Mouse (Mus musculus): ENCODE measurements around the gene Map3k19. TPM values are rescaled to one million over a fixed set of nuclear protein-coding genes. Genes with fewer than 3 reads are reported as not detected.

The Map3k19 gene
- polyA plus RNA-seq, 1 experiment: not detected

DNA sequence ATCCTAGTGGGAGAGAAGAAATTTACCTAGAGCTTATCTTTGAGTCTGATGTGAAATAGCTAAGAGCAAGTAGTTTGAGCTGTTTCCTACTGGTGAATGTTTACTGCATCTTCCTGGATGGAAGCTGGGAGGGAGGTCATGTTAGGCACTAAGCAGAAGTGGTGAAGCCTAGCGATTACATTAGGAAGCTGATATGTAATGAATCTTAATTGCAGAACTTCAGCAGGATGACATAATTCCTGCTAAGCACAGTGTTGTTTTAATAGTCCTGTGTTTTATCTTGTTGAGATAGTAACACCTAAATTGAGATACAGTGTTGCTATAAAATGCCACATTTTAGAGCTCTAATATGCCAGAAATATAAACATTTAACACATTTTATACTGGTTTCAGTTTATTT is 68.9 kb downstream of the Map3k19 start:
- H3K4me3 ChIP-seq (replicated peaks): no peak overlapping the region
- peaks cover 41% of the 10 kb centered on the region for H3K4me1 ChIP-seq (ENCODE audit: control insufficient read depth)
- no peaks in the 10 kb centered on the region for H3K9me3 ChIP-seq (ENCODE audit: control insufficient read depth, low read length)
- peaks cover 74% of the 10 kb centered on the region for H3K36me3 ChIP-seq (ENCODE audit: control insufficient read depth)
- no peaks in the 10 kb centered on the region for H3K27me3 ChIP-seq (ENCODE audit: control insufficient read depth)
- TF ChIP-seq TAL1 (IDR thresholded peaks at IDR 0.05; ENCODE audit: low read length) (no peak), GATA1 (IDR thresholded peaks at IDR 0.05; ENCODE audit: low read length) (no peak)

DNA sequence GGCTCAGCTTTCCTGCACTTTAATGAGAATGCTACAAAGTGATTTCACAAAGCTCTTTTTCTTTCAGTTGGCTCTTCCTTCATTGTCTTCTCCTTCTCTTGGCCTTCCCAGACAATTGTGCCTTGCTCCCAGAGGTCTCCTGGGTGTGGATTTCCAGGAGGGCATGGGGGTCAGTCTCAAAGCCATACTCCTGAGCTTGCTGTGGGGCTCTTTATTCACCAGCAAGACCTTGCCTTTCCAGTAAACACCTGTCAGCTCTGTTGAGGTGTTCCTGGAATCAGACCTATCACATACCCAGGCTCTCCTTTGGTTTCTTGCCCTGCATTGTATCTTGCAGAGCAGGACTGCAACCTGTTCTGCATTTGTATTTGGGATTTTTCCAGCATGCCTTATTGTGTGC is 71.0 kb downstream of the Map3k19 start:
- no peaks in the 10 kb centered on the region for H3K9me3 ChIP-seq (ENCODE audit: control insufficient read depth, low read length)
- peaks cover 78% of the 10 kb centered on the region for H3K36me3 ChIP-seq (ENCODE audit: control insufficient read depth)
- TF ChIP-seq TAL1 (IDR thresholded peaks at IDR 0.05; ENCODE audit: low read length): no peak
- no peak for TF ChIP-seq GATA1 (IDR thresholded peaks at IDR 0.05; ENCODE audit: low read length)
- no peak overlapping the region for H3K4me3 ChIP-seq (replicated peaks)
- H3K27me3 ChIP-seq (ENCODE audit: control insufficient read depth): no peaks in the 10 kb centered on the region
- H3K4me1 ChIP-seq (ENCODE audit: control insufficient read depth): peaks cover 56% of the 10 kb centered on the region

DNA sequence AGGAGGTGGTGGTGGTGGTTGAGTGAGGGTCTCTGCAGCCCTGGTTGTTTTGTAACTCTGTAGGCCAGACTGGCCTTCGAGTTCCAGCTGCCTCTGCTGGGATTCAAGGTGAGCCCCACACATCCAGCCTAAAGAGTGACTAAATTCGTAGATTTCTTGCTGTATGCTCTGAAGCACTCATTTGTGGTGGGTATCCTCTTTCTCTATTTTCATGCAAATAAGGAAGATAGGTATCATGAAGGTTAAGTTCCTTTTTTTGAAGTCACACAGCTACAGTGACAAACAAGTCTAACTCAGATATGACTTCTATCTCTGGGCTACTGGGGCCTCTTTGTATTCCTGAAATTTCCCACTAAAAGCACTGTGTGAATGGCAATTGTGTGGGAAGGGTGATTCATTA is 74.0 kb downstream of the Map3k19 start:
- Histone ChIP-seq H3K4me3 (replicated peaks) (no peak overlapping the region), H3K36me3 (ENCODE audit: control insufficient read depth) (peaks cover 85% of the 10 kb centered on the region)

DNA sequence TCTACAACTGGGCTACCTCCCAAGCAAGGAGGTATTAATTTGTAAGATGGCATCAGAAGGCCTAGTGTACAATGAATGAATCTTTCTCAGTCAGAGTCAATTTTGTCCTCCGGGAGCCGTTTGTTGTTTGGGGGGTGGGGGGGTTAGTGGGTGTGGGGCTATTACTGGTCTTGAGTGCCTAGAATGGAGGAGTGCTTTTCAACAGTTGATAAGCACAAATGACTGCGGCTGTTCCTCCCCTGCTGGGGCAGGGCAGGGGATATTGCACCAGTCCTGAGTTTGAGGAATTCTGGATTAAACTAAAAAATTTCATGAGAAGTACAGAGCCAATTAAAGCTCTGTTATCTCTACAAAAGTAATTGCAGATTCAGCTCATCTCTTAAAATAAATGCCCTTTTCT is 74.7 kb downstream of the Map3k19 start:
- TF ChIP-seq TAL1 (IDR thresholded peaks at IDR 0.05; ENCODE audit: low read length) (no peak), GATA1 (IDR thresholded peaks at IDR 0.05; ENCODE audit: low read length) (no peak)
- Histone ChIP-seq H3K27me3 (ENCODE audit: control insufficient read depth) (no peaks in the 10 kb centered on the region), H3K4me1 (ENCODE audit: control insufficient read depth) (peaks cover 70% of the 10 kb centered on the region), H3K4me3 (replicated peaks) (no peak overlapping the region), H3K9me3 (ENCODE audit: control insufficient read depth, low read length) (no peaks in the 10 kb centered on the region), H3K36me3 (ENCODE audit: control insufficient read depth) (peaks cover 81% of the 10 kb centered on the region)

More for the DNA sequence above, 74.0 kb downstream of the Map3k19 start:
- H3K27me3 ChIP-seq (ENCODE audit: control insufficient read depth): no peaks in the 10 kb centered on the region
- TF ChIP-seq TAL1 (IDR thresholded peaks at IDR 0.05; ENCODE audit: low read length): no peak
- peaks cover 72% of the 10 kb centered on the region for H3K4me1 ChIP-seq (ENCODE audit: control insufficient read depth)
- H3K9me3 ChIP-seq (ENCODE audit: control insufficient read depth, low read length): no peaks in the 10 kb centered on the region

DNA sequence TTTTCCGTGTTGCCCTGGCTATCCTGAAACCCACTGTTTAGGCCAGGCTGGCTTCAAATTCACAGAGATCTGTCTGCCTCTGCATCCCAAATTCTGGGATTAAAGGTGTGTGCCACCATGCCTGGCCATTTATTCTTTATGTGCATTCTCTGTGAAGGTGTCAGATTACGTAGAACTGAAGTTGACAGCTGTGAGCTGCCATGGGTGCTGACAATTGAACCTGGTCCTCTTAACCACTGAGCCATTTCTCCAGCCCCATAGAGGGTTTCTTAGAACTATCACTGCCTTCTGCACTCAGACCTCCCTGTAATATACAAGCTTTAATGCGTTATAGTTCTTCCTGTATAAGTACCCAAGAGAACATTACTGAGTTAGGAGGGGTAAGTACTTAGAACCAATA is 76.2 kb downstream of the Map3k19 start:
- TF ChIP-seq GATA1 (IDR thresholded peaks at IDR 0.05; ENCODE audit: low read length) (no peak), TAL1 (IDR thresholded peaks at IDR 0.05; ENCODE audit: low read length) (no peak)
- Histone ChIP-seq H3K9me3 (ENCODE audit: control insufficient read depth, low read length) (no peaks in the 10 kb centered on the region), H3K4me1 (ENCODE audit: control insufficient read depth) (peaks cover 66% of the 10 kb centered on the region), H3K4me3 (replicated peaks) (no peak overlapping the region), H3K36me3 (ENCODE audit: control insufficient read depth) (peaks cover 69% of the 10 kb centered on the region), H3K27me3 (ENCODE audit: control insufficient read depth) (no peaks in the 10 kb centered on the region)

DNA sequence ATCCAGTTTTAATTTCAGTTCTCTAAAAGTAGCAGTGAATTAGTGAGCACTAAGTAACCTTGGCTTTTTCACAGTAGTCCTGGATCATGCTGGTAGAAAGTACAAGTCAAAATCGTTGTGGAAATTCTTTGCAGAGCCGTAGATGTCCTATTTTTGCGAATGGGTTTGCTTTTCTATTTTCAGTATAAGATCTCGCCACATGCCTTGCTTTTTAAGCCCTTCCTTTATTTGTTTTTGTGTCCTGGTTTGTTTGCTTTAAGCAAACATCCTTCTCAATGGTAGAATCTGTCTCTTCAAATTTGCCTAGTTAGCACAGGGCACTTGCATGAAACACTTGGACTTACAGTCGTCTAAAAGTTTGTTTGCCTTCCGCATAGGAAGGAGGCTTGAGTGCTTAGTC is 78.6 kb downstream of the Map3k19 start:
- Histone ChIP-seq H3K36me3 (ENCODE audit: control insufficient read depth) (peaks cover 57% of the 10 kb centered on the region), H3K27me3 (ENCODE audit: control insufficient read depth) (no peaks in the 10 kb centered on the region), H3K9me3 (ENCODE audit: control insufficient read depth, low read length) (no peaks in the 10 kb centered on the region), H3K4me3 (replicated peaks) (peak overlapping the region; percentile 87), H3K4me1 (ENCODE audit: control insufficient read depth) (peaks cover 67% of the 10 kb centered on the region)
- TF ChIP-seq GATA1 (IDR thresholded peaks at IDR 0.05; ENCODE audit: low read length): no peak
- TF ChIP-seq TAL1 (IDR thresholded peaks at IDR 0.05; ENCODE audit: low read length): no peak

DNA sequence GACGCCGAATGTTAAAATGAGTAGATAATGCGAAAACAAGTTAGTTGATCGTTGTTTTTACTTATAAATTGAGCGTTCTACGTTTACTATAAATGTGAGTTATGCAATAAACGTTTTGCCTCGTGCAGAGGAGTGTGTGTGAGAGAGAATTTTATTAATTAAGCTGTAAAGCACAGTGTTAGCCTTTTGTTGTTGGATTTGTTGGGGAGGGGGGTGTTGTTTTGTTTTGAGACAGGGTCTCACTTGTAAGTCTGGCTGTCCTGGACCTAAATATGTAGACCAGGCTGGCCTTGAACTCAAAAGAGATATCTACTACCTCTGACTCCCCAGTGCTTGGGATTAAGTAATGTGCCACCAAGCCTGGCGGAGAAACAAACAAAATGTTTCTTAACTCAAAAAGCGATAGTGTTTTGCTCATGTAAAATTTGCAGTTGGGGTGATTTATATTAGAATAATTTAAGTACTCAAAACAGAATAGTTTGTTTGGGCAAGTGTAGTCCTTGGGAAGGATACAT is 79.6 kb downstream of the Map3k19 start:
- Histone ChIP-seq H3K4me3 (replicated peaks) (peak overlapping the region; percentile 87), H3K9me3 (ENCODE audit: control insufficient read depth, low read length) (no peaks in the 10 kb centered on the region), H3K27me3 (ENCODE audit: control insufficient read depth) (no peaks in the 10 kb centered on the region), H3K36me3 (ENCODE audit: control insufficient read depth) (peaks cover 54% of the 10 kb centered on the region), H3K4me1 (ENCODE audit: control insufficient read depth) (peaks cover 59% of the 10 kb centered on the region)
- TF ChIP-seq GATA1 (IDR thresholded peaks at IDR 0.05; ENCODE audit: low read length) (no peak), TAL1 (IDR thresholded peaks at IDR 0.05; ENCODE audit: low read length) (no peak)

DNA sequence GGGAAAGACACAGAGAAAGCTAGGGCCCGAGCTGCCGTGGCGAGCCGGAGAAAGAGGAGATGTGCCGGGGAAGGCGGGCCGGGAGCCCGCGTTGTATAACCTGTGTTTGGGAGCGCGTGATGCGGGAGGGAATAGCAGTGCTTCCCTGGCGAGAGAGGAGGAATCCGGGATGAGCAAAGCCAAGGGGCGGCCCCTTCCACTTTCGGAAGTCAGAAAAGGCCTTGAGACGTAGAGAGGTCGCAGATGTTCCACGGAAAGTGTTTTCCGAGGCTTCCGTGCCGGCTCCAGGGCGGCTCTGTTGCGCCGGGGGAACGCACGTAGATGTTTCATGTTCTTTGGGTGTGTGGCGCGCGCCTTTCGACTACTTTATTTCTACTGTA is 80.3 kb downstream of the Map3k19 start:
- Histone ChIP-seq H3K9me3 (ENCODE audit: control insufficient read depth, low read length) (no peaks in the 10 kb centered on the region), H3K36me3 (ENCODE audit: control insufficient read depth) (peaks cover 49% of the 10 kb centered on the region), H3K4me1 (ENCODE audit: control insufficient read depth) (peaks cover 51% of the 10 kb centered on the region), H3K27me3 (ENCODE audit: control insufficient read depth) (no peaks in the 10 kb centered on the region), H3K4me3 (replicated peaks) (peak overlapping the region; percentile 87)
- TF ChIP-seq GATA1 (IDR thresholded peaks at IDR 0.05; ENCODE audit: low read length) (no peak), TAL1 (IDR thresholded peaks at IDR 0.05; ENCODE audit: low read length) (no peak)

DNA sequence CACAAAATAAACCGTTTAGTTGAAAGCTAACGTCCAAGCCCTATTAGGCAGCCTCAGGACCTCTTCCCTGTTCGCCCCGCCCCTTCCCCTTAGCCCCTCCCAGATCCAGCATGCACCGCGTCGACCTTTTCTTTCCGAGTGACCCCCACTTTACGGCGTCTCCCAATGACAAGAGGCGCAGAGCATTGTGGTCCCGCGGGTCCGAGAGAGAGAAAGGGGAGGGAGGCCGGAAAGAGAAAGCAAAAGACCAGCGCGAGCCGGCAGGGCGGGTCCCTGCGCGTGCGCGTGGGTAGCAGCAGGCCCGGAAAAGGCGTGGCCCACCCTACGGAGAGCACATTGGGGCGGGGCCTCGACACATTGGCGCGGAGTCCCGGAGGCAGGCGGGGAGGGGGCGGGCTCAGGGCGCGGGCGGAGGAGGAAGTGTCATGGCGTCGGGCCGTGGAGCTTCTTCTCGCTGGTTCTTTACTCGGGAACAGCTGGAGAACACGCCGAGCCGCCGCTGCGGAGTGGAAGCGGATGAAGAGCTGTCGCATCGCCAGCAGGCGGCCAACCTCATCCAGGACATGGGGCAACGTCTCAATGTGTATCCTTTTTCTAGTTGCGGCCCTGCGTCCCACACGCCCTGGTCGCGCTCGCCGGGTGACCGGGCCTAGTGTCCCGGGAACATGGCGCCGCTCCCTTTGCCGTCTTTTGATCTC is 80.9 kb downstream of the Map3k19 start, which contains the start of gene Ccnt2:
TSS of gene Ccnt2 (plus strand) at position 362 of the 698 bp plus-strand sequence.
- Histone ChIP-seq H3K9me3 (ENCODE audit: control insufficient read depth, low read length) (no peaks in the 10 kb centered on the region), H3K4me1 (ENCODE audit: control insufficient read depth) (peaks cover 46% of the 10 kb centered on the region), H3K4me3 (replicated peaks) (peak within 1 kb of the TSS; percentile 87), H3K36me3 (ENCODE audit: control insufficient read depth) (peaks cover 44% of the 10 kb centered on the region), H3K27me3 (ENCODE audit: control insufficient read depth) (no peaks in the 10 kb centered on the region)
- TF ChIP-seq GATA1 (IDR thresholded peaks at IDR 0.05; ENCODE audit: low read length) (no peak), TAL1 (IDR thresholded peaks at IDR 0.05; ENCODE audit: low read length) (no peak)

All from erythroblast, embryonic 14.5 days (primary cell).